Mouse (Mus musculus) lung, postnatal 36 days (tissue): Measurements from ENCODE around the gene Henmt1.

ENCODE experiments used
- DNase-seq: peaks from one replicate; pipeline ENCODE4 v3.0.0; 2022; ENCODE audit warnings: mixed read lengths

The Henmt1 gene

GRCm38 (mm10) chr3:109008180-109008579 lies 68.5 kb downstream of the Henmt1 start:
- DNase-seq = no peak
